Mouse (Mus musculus) kidney, embryonic 15.5 days (tissue): ENCODE results near the gene Akr1d1. TPM values are rescaled to one million over a fixed set of nuclear protein-coding genes. Genes with fewer than 3 reads are reported as not detected.

ENCODE experiments used
- ATAC-seq: fragments of 200-750 bp; cut with Nextera tagmentation; replicated peaks from 2 replicates; pipeline ENCODE4 v1.8.0; 2017; ENCODE audit warnings: moderate TSS enrichment; ENCODE audit not compliant: low FRiP score
- H3K27ac ChIP-seq: fragments of 300-500 bp; sonication (generic); 2 replicates; pipeline ENCODE4 v1.5.1; 2015; ENCODE audit warnings: mild to moderate bottlenecking, inconsistent platforms
- H3K27me3 ChIP-seq: fragments of 300-500 bp; sonication (generic); 2 replicates; pipeline ENCODE4 v1.6.1; 2015; ENCODE audit warnings: inconsistent platforms
- H3K36me3 ChIP-seq: fragments of 300-500 bp; sonication (generic); 2 replicates; pipeline ENCODE4 v1.6.1; 2015; ENCODE audit warnings: inconsistent platforms
- H3K4me1 ChIP-seq: fragments of 300-500 bp; sonication (generic); 2 replicates; pipeline ENCODE4 v1.6.1; 2015; ENCODE audit warnings: inconsistent platforms
- H3K4me2 ChIP-seq: fragments of 300-500 bp; sonication (generic); 2 replicates; pipeline ENCODE4 v1.6.1; 2015; ENCODE audit warnings: moderate library complexity, mild to moderate bottlenecking, inconsistent platforms
- H3K4me3 ChIP-seq: fragments of 300-500 bp; sonication (generic); replicated peaks from 2 replicates; pipeline ENCODE4 v1.5.1; 2015; ENCODE audit warnings: mild to moderate bottlenecking, inconsistent platforms
- H3K9ac ChIP-seq: fragments of 300-500 bp; sonication (generic); 2 replicates; pipeline ENCODE4 v1.6.1; 2015; ENCODE audit warnings: mild to moderate bottlenecking, inconsistent platforms
- H3K9me3 ChIP-seq: fragments of 300-500 bp; sonication (generic); replicated peaks from 2 replicates; pipeline ENCODE4 v1.6.1; 2016; ENCODE audit warnings: inconsistent platforms
- WGBS: fragments of 180-500 bp; shearing (Covaris S2); methylation state at CpG from one replicate; pipeline ENCODE4 v1.1.7; 2015; ENCODE audit warnings: mixed read lengths; 5-methylcytosine and 5-hydroxymethylcytosine counted together
- polyA plus RNA-seq: library from polyadenylated mRNA; unstranded; fragments of >200 nt; fragmentation: Nextera tagmentation; extraction: Ambion mirVana; gene quantifications from 2 replicates; pipeline ENCODE4 v1.2.1, GENCODE M21; 2015

The Akr1d1 gene
- polyA plus RNA-seq, 1 experiment from 2014 or later, result 0.88 TPM

GRCm38 (mm10) chr6:37532036-37532435 is 2.1 kb downstream of the Akr1d1 start:
- H3K27ac ChIP-seq, result no peak overlapping the region
- H3K4me3 ChIP-seq, result no peak overlapping the region
- H3K9ac ChIP-seq, result no peak overlapping the region
- H3K4me2 ChIP-seq, result no peak overlapping the region
- no peak for ATAC-seq
- no peaks in the 10 kb centered on the region for H3K36me3 ChIP-seq
- H3K4me1 ChIP-seq, result no peaks in the 10 kb centered on the region
- WGBS, result 91% methylated on average over 3 of the region's 3 CpGs
- H3K9me3 ChIP-seq, result no peaks in the 10 kb centered on the region
- H3K27me3 ChIP-seq, result no peaks in the 10 kb centered on the region

GRCm38 (mm10) chr6:37536831-37537230 is 6.9 kb downstream of the Akr1d1 start:
- Histone ChIP-seq H3K9ac (no peak overlapping the region), H3K27ac (no peak overlapping the region), H3K27me3 (no peaks in the 10 kb centered on the region), H3K4me1 (no peaks in the 10 kb centered on the region), H3K4me2 (no peak overlapping the region), H3K36me3 (no peaks in the 10 kb centered on the region), H3K9me3 (no peaks in the 10 kb centered on the region), H3K4me3 (no peak overlapping the region)
- 81% methylated on average over 3 of the region's 3 CpGs for WGBS
- ATAC-seq, result no peak

GRCm38 (mm10) chr6:37537801-37538200 is 7.8 kb downstream of the Akr1d1 start:
- Histone ChIP-seq H3K4me1 (no peaks in the 10 kb centered on the region), H3K9ac (no peak overlapping the region), H3K4me3 (no peak overlapping the region), H3K27ac (no peak overlapping the region), H3K27me3 (no peaks in the 10 kb centered on the region), H3K36me3 (no peaks in the 10 kb centered on the region), H3K9me3 (no peaks in the 10 kb centered on the region), H3K4me2 (no peak overlapping the region)
- WGBS, result 81% methylated on average over 3 of the region's 3 CpGs
- ATAC-seq, result no peak

- Histone ChIP-seq H3K4me2 (no peak overlapping the region), H3K36me3 (no peaks in the 10 kb centered on the region), H3K9me3 (no peaks in the 10 kb centered on the region), H3K27ac (no peak overlapping the region), H3K4me1 (no peaks in the 10 kb centered on the region), H3K27me3 (no peaks in the 10 kb centered on the region), H3K4me3 (no peak overlapping the region), H3K9ac (no peak overlapping the region)
- ATAC-seq, result no peak
- 77% methylated on average over 5 of the region's 5 CpGs for WGBS
These were observed 8.8 kb downstream of the Akr1d1 start for GRCm38 (mm10) chr6:37538792-37539191.

- H3K4me2 ChIP-seq, result no peak overlapping the region
- 65% methylated on average over 9 of the region's 9 CpGs for WGBS
- no peak for ATAC-seq
These were observed 9.4 kb downstream of the Akr1d1 start for GRCm38 (mm10) chr6:37539403-37539802.

GRCm38 (mm10) chr6:37540113-37540512 is 10.1 kb downstream of the Akr1d1 start:
- H3K9ac ChIP-seq, result no peak overlapping the region
- H3K36me3 ChIP-seq, result no peaks in the 10 kb centered on the region
- no peaks in the 10 kb centered on the region for H3K27me3 ChIP-seq
- H3K4me2 ChIP-seq, result no peak overlapping the region
- no peak overlapping the region for H3K27ac ChIP-seq
- 60% methylated on average over 3 of the region's 3 CpGs for WGBS
- ATAC-seq, result no peak
- H3K4me3 ChIP-seq, result no peak overlapping the region
- H3K9me3 ChIP-seq, result no peaks in the 10 kb centered on the region
- H3K4me1 ChIP-seq, result no peaks in the 10 kb centered on the region

More at GRCm38 (mm10) chr6:37539403-37539802, 9.4 kb downstream of the Akr1d1 start:
- no peak overlapping the region for H3K4me3 ChIP-seq
- no peaks in the 10 kb centered on the region for H3K27me3 ChIP-seq
- no peaks in the 10 kb centered on the region for H3K4me1 ChIP-seq
- H3K9ac ChIP-seq, result no peak overlapping the region
- H3K36me3 ChIP-seq, result no peaks in the 10 kb centered on the region
- H3K9me3 ChIP-seq, result no peaks in the 10 kb centered on the region
- H3K27ac ChIP-seq, result no peak overlapping the region

- no peaks in the 10 kb centered on the region for H3K9me3 ChIP-seq
- 58% methylated on average over 3 of the region's 3 CpGs for WGBS
These were observed 11.2 kb downstream of the Akr1d1 start for GRCm38 (mm10) chr6:37541171-37541570.

GRCm38 (mm10) chr6:37542145-37542544 is 12.2 kb downstream of the Akr1d1 start:
- H3K27me3 ChIP-seq, result no peaks in the 10 kb centered on the region
- no peak overlapping the region for H3K4me3 ChIP-seq
- H3K9ac ChIP-seq, result no peak overlapping the region
- H3K36me3 ChIP-seq, result no peaks in the 10 kb centered on the region
- ATAC-seq, result no peak
- no peaks in the 10 kb centered on the region for H3K4me1 ChIP-seq
- no peaks in the 10 kb centered on the region for H3K9me3 ChIP-seq
- 87% methylated on average over 3 of the region's 3 CpGs for WGBS
- no peak overlapping the region for H3K4me2 ChIP-seq
- no peak overlapping the region for H3K27ac ChIP-seq

More at GRCm38 (mm10) chr6:37541171-37541570, 11.2 kb downstream of the Akr1d1 start:
- ATAC-seq, result no peak
- Histone ChIP-seq H3K27me3 (no peaks in the 10 kb centered on the region), H3K9ac (no peak overlapping the region), H3K36me3 (no peaks in the 10 kb centered on the region), H3K4me3 (no peak overlapping the region), H3K4me1 (no peaks in the 10 kb centered on the region), H3K4me2 (no peak overlapping the region), H3K27ac (no peak overlapping the region)

- WGBS, result 84% methylated on average over 2 of the region's 2 CpGs
These were observed 22.8 kb downstream of the Akr1d1 start for GRCm38 (mm10) chr6:37552760-37553159.

GRCm38 (mm10) chr6:37553926-37554325 is 24.0 kb downstream of the Akr1d1 start:
- no peaks in the 10 kb centered on the region for H3K9me3 ChIP-seq
- H3K9ac ChIP-seq, result no peak overlapping the region
- H3K27me3 ChIP-seq, result no peaks in the 10 kb centered on the region
- H3K4me1 ChIP-seq, result no peaks in the 10 kb centered on the region
- H3K4me3 ChIP-seq, result no peak overlapping the region
- no peak for ATAC-seq
- H3K4me2 ChIP-seq, result no peak overlapping the region
- 71% methylated on average over 3 of the region's 3 CpGs for WGBS
- H3K27ac ChIP-seq, result no peak overlapping the region
- H3K36me3 ChIP-seq, result no peaks in the 10 kb centered on the region

More at GRCm38 (mm10) chr6:37552760-37553159, 22.8 kb downstream of the Akr1d1 start:
- Histone ChIP-seq H3K9ac (no peak overlapping the region), H3K27me3 (no peaks in the 10 kb centered on the region), H3K27ac (no peak overlapping the region), H3K36me3 (no peaks in the 10 kb centered on the region), H3K4me3 (no peak overlapping the region), H3K4me2 (no peak overlapping the region), H3K9me3 (no peaks in the 10 kb centered on the region), H3K4me1 (no peaks in the 10 kb centered on the region)
- ATAC-seq, result no peak

- 92% methylated on average over 1 of the region's 1 CpGs for WGBS
- no peak for ATAC-seq
- H3K27me3 ChIP-seq, result no peaks in the 10 kb centered on the region
These were observed 24.4 kb downstream of the Akr1d1 start for GRCm38 (mm10) chr6:37554327-37554726.

GRCm38 (mm10) chr6:37563861-37564260 is 33.9 kb downstream of the Akr1d1 start:
- Histone ChIP-seq H3K9ac (no peak overlapping the region), H3K4me1 (no peaks in the 10 kb centered on the region), H3K27ac (no peak overlapping the region), H3K4me2 (no peak overlapping the region), H3K36me3 (no peaks in the 10 kb centered on the region), H3K27me3 (no peaks in the 10 kb centered on the region), H3K4me3 (no peak overlapping the region), H3K9me3 (no peaks in the 10 kb centered on the region)
- ATAC-seq, result no peak
- 62% methylated on average over 3 of the region's 3 CpGs for WGBS

More at GRCm38 (mm10) chr6:37554327-37554726, 24.4 kb downstream of the Akr1d1 start:
- no peak overlapping the region for H3K4me2 ChIP-seq
- H3K9ac ChIP-seq, result no peak overlapping the region
- no peaks in the 10 kb centered on the region for H3K36me3 ChIP-seq
- H3K27ac ChIP-seq, result no peak overlapping the region
- H3K9me3 ChIP-seq, result no peaks in the 10 kb centered on the region
- no peak overlapping the region for H3K4me3 ChIP-seq
- H3K4me1 ChIP-seq, result no peaks in the 10 kb centered on the region

- Histone ChIP-seq H3K4me1 (no peaks in the 10 kb centered on the region), H3K27me3 (no peaks in the 10 kb centered on the region), H3K4me2 (no peak overlapping the region), H3K27ac (no peak overlapping the region), H3K9ac (no peak overlapping the region), H3K36me3 (no peaks in the 10 kb centered on the region), H3K9me3 (no peaks in the 10 kb centered on the region), H3K4me3 (no peak overlapping the region)
- 100% methylated on average over 1 of the region's 1 CpGs for WGBS
- ATAC-seq, result no peak
These were observed 37.4 kb downstream of the Akr1d1 start for GRCm38 (mm10) chr6:37567363-37567762.
